Mouse (Mus musculus) left cerebral cortex, adult 11 months (tissue): ENCODE results near the gene Ccdc170.
"Not testable (repeated sequence)": the region's sequence is repeated elsewhere in the genome, so short reads cannot be mapped to it uniquely, and the experiment has no call there.

Experiments
- DNase-seq: peaks from one replicate; pipeline ENCODE4 v3.0.0; 2022; ENCODE audit warnings: low spot score

Gene Ccdc170

DNA sequence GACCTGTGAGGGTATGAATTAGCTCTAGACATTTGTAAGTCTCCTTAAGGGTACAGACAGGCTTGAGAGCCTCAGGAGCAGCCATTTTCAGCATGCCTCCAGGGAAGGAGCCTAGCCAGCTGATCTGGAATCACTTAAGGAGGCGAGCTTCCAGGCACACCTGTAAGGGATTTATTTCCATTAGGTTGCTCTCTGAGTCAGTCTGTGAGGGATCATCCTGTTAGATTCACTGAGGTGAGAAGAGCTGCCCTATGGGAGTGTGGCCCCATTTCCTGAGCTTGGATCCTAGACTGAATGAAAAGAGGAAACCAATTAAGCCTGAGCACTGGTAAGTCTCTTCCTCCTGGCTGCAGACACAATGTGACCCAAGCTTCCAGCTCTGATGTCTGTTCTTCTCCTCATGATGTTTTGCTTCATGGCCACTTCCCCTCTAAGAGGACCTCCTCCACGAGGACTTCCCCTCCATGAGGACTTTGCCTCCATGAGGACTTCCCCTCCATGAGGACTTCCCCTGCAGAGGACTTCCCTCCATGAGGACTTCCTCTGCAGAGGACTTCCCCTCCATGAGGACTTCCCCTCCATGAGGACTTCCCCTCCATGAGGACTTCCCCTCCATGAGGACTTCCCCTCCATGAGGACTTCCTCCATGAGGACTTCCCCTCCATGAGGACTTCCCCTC lies 118.6 kb downstream of the Ccdc170 start:
- DNase-seq: no peak

DNA sequence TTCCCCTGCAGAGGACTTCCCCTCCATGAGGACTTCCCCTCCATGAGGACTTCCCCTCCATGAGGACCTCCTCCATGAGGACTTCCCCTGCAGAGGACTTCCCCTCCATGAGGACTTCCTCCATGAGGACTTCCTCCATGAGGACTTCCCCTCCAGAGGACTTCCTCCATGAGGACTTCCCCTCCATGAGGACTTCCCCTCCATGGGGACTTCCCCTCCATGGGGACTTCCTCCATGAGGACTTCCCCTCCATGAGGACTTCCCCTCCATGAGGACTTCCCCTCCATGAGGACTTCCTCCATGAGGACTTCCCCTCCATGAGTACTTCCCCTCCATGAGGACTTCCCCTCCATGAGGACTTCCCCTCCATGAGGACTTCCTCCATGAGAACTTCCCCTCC lies 119.3 kb downstream of the Ccdc170 start:
- DNase-seq: not testable (repeated sequence)

DNA sequence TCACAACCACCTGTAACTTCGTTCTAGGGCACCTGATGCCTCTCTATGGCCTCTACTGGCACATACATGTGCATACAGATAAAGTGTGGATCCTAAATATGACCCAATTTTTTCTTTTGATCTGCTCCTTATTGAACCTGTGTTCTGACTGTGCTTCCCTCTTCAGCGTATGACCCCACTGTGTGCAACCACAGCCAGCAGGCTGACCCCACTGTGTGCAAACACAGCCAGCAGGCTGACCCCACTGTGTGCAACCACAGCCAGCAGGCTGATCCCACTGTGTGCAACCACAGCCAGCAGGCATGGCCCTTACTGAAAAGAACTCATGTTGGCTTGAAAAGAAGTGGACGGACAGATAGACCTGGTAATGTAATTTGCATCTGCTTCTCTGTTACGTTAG lies 120.2 kb downstream of the Ccdc170 start:
- no peak for DNase-seq

DNA sequence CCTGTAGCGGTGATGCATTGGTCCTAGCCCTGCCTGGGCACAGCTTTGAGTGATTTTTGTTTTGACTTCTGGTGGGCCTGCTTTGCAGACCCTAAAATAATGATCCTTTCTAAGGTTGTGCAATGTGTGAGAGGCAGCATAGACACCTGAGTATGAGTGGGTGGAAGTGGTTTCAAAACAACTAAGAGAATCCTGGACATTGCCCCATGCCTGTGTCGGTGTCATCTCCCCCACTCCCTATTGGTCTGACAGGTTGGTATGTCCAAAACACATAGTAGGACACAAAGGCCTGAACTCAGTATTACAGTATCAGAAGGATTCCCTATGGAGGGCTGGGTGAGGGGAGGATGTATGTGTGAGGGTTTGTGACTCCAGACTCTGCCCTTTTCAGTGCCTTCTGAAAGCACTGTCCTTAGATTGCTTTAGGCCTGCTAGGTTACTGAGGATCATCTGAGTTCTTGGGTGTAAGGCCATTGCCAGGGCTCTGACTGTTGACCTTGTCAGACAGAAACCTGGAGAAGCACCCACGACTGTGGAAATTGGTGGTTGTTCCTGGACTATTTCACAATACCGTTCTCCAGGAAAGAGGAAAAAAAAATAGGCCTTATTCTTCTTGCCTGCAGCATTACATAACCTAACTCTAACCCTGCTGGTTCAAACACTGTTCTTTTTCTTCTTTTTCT lies 122.4 kb downstream of the Ccdc170 start:
- DNase-seq: no peak

DNA sequence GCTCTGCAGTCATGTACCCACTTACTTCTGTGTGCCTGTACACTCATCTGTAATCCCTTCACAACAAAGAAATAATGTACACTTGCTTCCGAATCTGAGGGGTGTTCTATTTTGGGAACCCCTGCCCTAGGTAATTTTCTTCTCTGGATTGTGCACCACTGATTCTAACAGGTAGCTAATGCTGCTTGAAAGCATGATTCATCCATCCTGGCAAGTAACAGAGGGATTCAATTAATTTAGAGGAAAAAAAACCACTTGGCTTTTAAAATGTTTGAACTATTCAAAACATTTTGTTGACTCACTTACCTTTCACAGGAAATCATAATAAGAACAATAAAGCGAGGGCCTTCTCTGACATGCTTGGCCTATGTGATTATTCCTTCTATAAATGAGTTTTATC lies 127.9 kb downstream of the Ccdc170 start:
- no peak for DNase-seq

DNA sequence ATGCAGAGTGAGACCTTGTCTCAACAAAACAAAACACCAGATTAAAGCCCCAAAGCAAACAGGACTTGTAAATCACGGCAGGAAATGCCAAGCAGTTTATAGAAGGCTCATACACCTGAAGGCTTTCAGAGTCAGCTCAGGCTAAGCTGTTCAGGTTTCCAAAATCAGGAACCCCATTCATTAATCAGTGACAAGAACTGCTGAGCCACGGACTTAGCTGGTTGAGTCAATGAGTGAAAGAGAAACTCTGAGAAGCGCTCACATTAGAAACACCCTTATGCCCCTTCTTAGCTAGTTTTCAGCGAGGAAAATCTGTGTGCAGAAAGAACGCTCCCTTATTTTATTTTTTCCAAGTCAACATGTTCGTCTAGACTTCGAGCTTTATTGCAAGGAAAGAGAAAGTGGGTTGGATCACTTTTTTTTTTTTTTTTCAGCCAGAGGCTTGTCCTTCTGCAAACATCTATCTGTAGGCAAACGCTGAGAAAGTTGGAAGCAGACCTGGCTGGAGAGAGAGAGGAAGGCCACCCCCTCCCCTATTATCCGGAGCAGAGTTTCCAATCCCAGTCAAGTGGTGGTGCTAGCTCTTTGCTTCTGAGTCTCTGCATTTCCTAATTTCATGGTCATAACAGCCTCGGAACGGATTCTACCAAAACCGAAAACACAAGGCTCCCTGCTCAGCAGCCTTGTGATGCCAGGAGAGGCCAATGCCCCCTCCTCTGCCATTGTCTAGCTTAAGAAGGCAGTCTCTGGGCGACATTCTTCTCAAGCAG lies 129.3 kb downstream of the Ccdc170 start, which contains the start of gene Esr1:
Gene Esr1 (plus strand): TSS at position 208 of the 770 bp plus-strand sequence.
- no peak for DNase-seq
